Mouse (Mus musculus) ES-Bruce4 (cell line): ENCODE measurements at regions not wholly inside any gene's neighbourhood (a gene's known extent, or its start where the extent isn't known, plus 50 kb on each side); places are given as distances from the start of the nearest gene placed in this dataset.

Source experiments
- H3K27ac ChIP-seq: 2 replicates; pipeline ENCODE4 v1.5.1; 2012; ENCODE audit warnings: low read length, inconsistent platforms; ENCODE audit not compliant: insufficient read depth
- H3K27me3 ChIP-seq: 2 replicates; pipeline ENCODE4 v1.6.1; 2012; ENCODE audit warnings: mild to moderate bottlenecking, low read length, inconsistent platforms; ENCODE audit not compliant: control insufficient read depth, poor library complexity, insufficient read depth, severe bottlenecking
- H3K36me3 ChIP-seq: 2 replicates; pipeline ENCODE4 v1.6.1; 2012; ENCODE audit warnings: inconsistent platforms, mild to moderate bottlenecking, low read length, moderate library complexity; ENCODE audit not compliant: control insufficient read depth, poor library complexity, insufficient read depth, severe bottlenecking
- H3K4me1 ChIP-seq: one replicate; pipeline ENCODE4 v1.8.1; 2011; ENCODE audit warnings: low read length; ENCODE audit not compliant: control insufficient read depth, insufficient read depth
- H3K4me3 ChIP-seq: 2 replicates; pipeline ENCODE4 v1.5.1; 2011; ENCODE audit warnings: low read depth, mild to moderate bottlenecking, low read length
- H3K9ac ChIP-seq: 2 replicates; pipeline ENCODE4 v1.6.1; 2012; ENCODE audit warnings: low read depth, mild to moderate bottlenecking, inconsistent platforms; ENCODE audit not compliant: poor library complexity, severe bottlenecking
- H3K9me3 ChIP-seq: replicated peaks from 2 replicates; pipeline ENCODE4 v1.6.1; 2012; ENCODE audit warnings: mild to moderate bottlenecking, low read length, inconsistent platforms; ENCODE audit not compliant: control insufficient read depth, poor library complexity, insufficient read depth, severe bottlenecking
- CTCF ChIP-seq: IDR thresholded peaks from one replicate; pipeline ENCODE4 v1.8.1; 2011; ENCODE audit warnings: low read depth, low read length
- EP300 ChIP-seq: IDR thresholded peaks from 2 replicates; pipeline ENCODE4 v1.6.1; 2011; ENCODE audit warnings: low read depth, low read length; ENCODE audit not compliant: insufficient read depth
- POLR2A ChIP-seq: IDR thresholded peaks from one replicate; pipeline ENCODE4 v1.8.1; 2011; ENCODE audit warnings: low read length; ENCODE audit not compliant: insufficient read depth

- Histone ChIP-seq H3K9me3 (no peaks in the 10 kb centered on the region), H3K27me3 (no peaks in the 10 kb centered on the region), H3K36me3 (no peaks in the 10 kb centered on the region), H3K4me3 (no peak overlapping the region), H3K9ac (no peak overlapping the region), H3K27ac (no peak overlapping the region), H3K4me1 (no peaks in the 10 kb centered on the region)
- no peak for TF ChIP-seq POLR2A
These were observed 759.7 kb downstream of the 1700064H15Rik start for GRCm38 (mm10) chr3:18868758-18869157.

DNA sequence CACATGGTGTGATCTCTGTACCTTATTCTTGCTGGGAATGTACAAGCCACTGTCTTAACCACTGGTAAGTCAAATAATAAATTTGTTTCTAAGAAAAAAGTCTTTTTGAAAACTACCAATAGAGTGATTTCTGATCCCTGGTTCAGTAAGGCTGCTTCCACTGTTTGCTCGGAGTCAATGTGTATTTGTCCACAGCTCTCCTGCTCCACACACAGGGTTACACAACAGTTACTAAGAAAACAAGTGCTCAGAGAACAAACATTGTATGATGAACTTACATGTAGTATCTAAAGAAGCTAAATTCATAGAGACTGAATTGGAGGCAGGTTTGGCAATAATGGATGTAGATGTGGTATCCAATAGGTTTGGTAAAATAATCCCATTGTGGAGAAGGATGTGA, 751.4 kb downstream of the 1700064H15Rik start:
- Histone ChIP-seq H3K36me3 (no peaks in the 10 kb centered on the region), H3K27me3 (no peaks in the 10 kb centered on the region), H3K27ac (no peak overlapping the region), H3K4me3 (no peak overlapping the region), H3K9ac (no peak overlapping the region), H3K4me1 (no peaks in the 10 kb centered on the region), H3K9me3 (no peaks in the 10 kb centered on the region)
- TF ChIP-seq POLR2A (no peak), CTCF (no peak), EP300 (no peak)

GRCm38 (mm10) chr3:18877572-18877971, 750.9 kb downstream of the 1700064H15Rik start:
- Histone ChIP-seq H3K4me1 (no peaks in the 10 kb centered on the region), H3K9ac (no peak overlapping the region), H3K27me3 (no peaks in the 10 kb centered on the region), H3K27ac (no peak overlapping the region), H3K36me3 (no peaks in the 10 kb centered on the region), H3K4me3 (no peak overlapping the region), H3K9me3 (no peaks in the 10 kb centered on the region)
- TF ChIP-seq EP300 (no peak), POLR2A (no peak), CTCF (no peak)

GRCm38 (mm10) chr3:18881186-18881585, 747.3 kb downstream of the 1700064H15Rik start:
- Histone ChIP-seq H3K9me3 (no peaks in the 10 kb centered on the region), H3K27ac (no peak overlapping the region), H3K4me3 (no peak overlapping the region), H3K4me1 (no peaks in the 10 kb centered on the region), H3K27me3 (no peaks in the 10 kb centered on the region), H3K9ac (no peak overlapping the region), H3K36me3 (no peaks in the 10 kb centered on the region)
- TF ChIP-seq POLR2A (no peak), CTCF (no peak), EP300 (no peak)

DNA sequence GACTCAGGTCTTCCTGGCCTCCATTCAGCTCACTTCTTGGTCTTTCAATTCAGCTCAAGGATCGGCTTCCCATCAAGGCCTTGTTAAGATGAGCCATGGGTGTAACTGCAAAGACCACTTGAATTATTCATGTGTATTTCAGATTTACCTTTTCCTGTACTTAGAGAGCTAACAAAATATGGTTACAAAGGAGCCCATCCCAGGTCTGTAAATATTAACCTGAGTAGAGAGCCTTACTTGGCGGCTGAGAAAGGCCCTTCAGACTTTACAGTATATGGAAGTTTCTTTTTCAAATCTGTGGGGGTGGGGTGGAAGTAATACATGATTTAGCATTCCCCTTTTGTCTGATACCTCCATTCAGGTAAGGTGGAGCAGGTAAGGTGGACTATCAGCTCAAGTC, 735.7 kb downstream of the 1700064H15Rik start:
- TF ChIP-seq POLR2A (no peak), EP300 (no peak), CTCF (no peak)
- no peaks in the 10 kb centered on the region for H3K4me1 ChIP-seq
- no peak overlapping the region for H3K4me3 ChIP-seq
- H3K27me3 ChIP-seq: no peaks in the 10 kb centered on the region
- no peak overlapping the region for H3K9ac ChIP-seq
- no peak overlapping the region for H3K27ac ChIP-seq
- H3K36me3 ChIP-seq: no peaks in the 10 kb centered on the region
- H3K9me3 ChIP-seq: no peaks in the 10 kb centered on the region

GRCm38 (mm10) chr3:18905769-18906168, 722.7 kb downstream of the 1700064H15Rik start:
- Histone ChIP-seq H3K9ac (no peak overlapping the region), H3K27me3 (no peaks in the 10 kb centered on the region), H3K9me3 (no peaks in the 10 kb centered on the region), H3K4me1 (no peaks in the 10 kb centered on the region), H3K4me3 (no peak overlapping the region), H3K27ac (no peak overlapping the region), H3K36me3 (no peaks in the 10 kb centered on the region)
- TF ChIP-seq POLR2A (no peak), EP300 (no peak), CTCF (no peak)
